Mouse (Mus musculus) cerebellum, adult 2 months (tissue): ENCODE results near the gene Rpp21. TPM values are rescaled to one million over a fixed set of nuclear protein-coding genes. Genes with fewer than 3 reads are reported as not detected.

ENCODE experiments used
- DNase-seq, 2 experiments: peaks; one replicate each; pipeline ENCODE4 v3.0.0; 2021
- H3K27ac ChIP-seq: fragments of 200-500 bp; 2 replicates; pipeline ENCODE4 v1.5.1; 2012; ENCODE audit warnings: low read length, control low read depth, inconsistent platforms; ENCODE audit not compliant: insufficient read depth
- H3K27me3 ChIP-seq: fragments of 200-500 bp; 2 replicates; pipeline ENCODE4 v1.6.1; 2012; ENCODE audit warnings: inconsistent platforms, mild to moderate bottlenecking, low read length, moderate library complexity; ENCODE audit not compliant: control insufficient read depth, insufficient read depth
- H3K4me1 ChIP-seq: fragments of 200-500 bp; 2 replicates; pipeline ENCODE4 v1.6.1; 2011; ENCODE audit warnings: low read length; ENCODE audit not compliant: control insufficient read depth, insufficient read depth
- H3K4me3 ChIP-seq: fragments of 200-500 bp; replicated peaks from 2 replicates; pipeline ENCODE3; 2011; ENCODE audit warnings: mild to moderate bottlenecking, low read depth, low read length, control low read depth; ENCODE audit not compliant: insufficient read depth
- CTCF ChIP-seq: fragments of 200-500 bp; IDR thresholded peaks from 2 replicates; pipeline ENCODE4 v1.5.1; 2011; ENCODE audit warnings: low read depth, mild to moderate bottlenecking, control low read depth, low read length, moderate library complexity, borderline replicate concordance; ENCODE audit not compliant: insufficient read depth
- POLR2A ChIP-seq: fragments of 200-500 bp; IDR thresholded peaks from 2 replicates; pipeline ENCODE4 v1.6.1; 2011; ENCODE audit warnings: low read length, control low read depth, borderline replicate concordance; ENCODE audit not compliant: insufficient read depth
- WGBS: fragments of 180-500 bp; shearing (Covaris S2); methylation state at CpG from one replicate; pipeline ENCODE4 v1.1.7; 2018; 5-methylcytosine and 5-hydroxymethylcytosine counted together
- polyA plus RNA-seq: library from polyadenylated mRNA; depleted of rRNA; stranded (reverse); fragments of >200 nt; gene quantifications from 2 replicates; pipeline ENCODE4 v1.2.3, GENCODE M21; 2012

Rpp21 gene
- polyA plus RNA-seq, 1 experiment, result 71.8 TPM

DNA sequence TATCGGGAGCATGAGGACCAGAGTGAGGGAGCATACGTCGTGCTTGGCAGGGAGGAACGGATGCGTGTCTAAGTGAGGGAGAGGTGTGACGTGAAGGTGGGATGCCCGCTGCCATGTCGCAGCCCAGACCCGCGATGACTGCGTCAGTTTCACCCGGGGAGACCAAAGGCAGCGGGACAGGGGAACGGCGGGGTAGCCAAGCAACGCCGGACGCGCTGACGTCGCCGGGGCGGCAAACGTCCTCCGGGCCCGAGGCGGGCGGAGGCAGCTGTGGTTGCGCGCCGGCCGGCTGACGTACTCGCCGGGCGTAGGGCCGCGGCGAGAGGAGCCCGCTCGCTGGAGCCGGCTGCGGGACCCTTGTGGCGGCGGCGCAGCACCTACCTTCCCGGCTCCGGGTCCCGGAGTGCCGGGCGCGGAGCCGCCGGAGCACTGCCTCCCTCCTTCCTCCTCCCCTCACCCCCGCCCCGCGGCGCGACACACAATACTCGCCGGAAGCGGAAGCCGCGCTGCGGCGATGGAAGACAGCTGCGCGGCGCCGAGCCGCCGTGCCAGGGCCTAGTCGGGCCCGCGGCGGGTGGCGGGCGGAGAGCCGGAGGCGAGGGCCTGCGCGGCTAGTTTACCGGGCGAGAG lies 13.2 kb upstream of the Rpp21 start:
- TF ChIP-seq POLR2A, result peak; percentile 78
- no peak for TF ChIP-seq CTCF

DNA sequence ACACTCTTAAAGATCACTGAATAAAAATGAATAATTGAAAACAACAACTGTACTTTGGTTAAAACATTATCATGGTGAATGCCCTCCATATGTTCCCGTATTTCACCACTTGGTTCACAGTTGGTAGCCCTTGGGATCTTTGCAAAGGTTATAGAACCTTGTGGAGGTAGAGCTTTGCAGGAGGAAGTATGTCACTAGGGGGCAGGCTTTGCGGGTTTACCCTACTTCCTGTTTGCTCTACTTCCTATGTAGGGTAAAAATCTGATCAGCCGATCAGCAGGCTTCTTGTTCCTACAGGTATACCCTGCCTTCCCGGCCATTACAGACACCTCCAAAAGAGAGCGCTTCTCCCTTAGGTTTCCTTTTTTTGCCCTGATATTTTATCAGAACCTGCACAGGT lies 8.0 kb upstream of the Rpp21 start:
- DNase-seq, result no peak
- Histone ChIP-seq H3K4me3 (no peak overlapping the region), H3K27ac (no peak overlapping the region), H3K27me3 (no peaks in the 10 kb centered on the region), H3K4me1 (no peaks in the 10 kb centered on the region; the same call in 1 of the 2 replicates)
- 76% methylated on average over 5 of the region's 5 CpGs for WGBS
- TF ChIP-seq POLR2A (no peak), CTCF (no peak)

More for the DNA sequence above, 13.2 kb upstream of the Rpp21 start:
- WGBS, result under 1% methylated on average over 83 of the region's 84 CpGs
- peaks cover 8% of the 10 kb centered on the region; the same call in 1 of the 2 replicates for H3K4me1 ChIP-seq
- H3K27ac ChIP-seq, result peak overlapping the region; percentile 99
- H3K27me3 ChIP-seq, result no peaks in the 10 kb centered on the region
- peak; percentile 90 to 96 for DNase-seq
- H3K4me3 ChIP-seq, result peak overlapping the region; percentile 94

DNA sequence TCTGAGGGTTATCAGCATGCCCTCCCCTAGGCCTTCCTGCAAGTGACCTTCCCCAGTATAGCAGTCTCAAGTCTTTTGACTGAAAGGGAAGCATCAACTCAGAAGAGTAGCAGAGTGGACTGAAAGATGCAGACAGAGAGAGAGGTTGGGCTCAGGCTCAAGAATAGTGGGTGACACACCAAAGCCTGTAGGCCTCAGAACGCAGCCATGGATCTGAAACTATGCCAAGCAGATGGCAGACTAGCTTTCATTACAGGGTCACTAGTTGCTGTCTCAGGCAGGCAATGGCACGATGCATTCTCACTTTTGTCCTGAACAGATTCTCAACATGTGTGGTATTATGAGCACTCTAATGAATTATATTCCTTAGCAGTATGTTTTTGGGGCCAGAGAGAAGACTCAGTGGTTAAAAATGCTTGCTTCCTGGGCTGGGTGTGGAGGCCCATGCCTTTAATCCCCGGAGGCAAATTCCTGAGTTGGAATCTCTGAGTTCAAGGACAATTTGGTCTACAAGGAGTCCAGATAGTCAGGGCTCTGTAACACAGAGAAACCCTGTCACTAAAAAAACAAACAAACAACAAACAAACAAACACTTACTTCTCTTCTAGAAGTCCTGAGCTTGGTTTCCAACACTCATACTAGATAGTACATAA lies 6.5 kb upstream of the Rpp21 start:
- Histone ChIP-seq H3K27me3 (no peaks in the 10 kb centered on the region), H3K4me1 (no peaks in the 10 kb centered on the region), H3K27ac (no peak overlapping the region), H3K4me3 (no peak overlapping the region)
- TF ChIP-seq CTCF (no peak), POLR2A (no peak)
- no peak for DNase-seq
- 58% methylated on average over 3 of the region's 3 CpGs for whole genome bisulfite sequencing

DNA sequence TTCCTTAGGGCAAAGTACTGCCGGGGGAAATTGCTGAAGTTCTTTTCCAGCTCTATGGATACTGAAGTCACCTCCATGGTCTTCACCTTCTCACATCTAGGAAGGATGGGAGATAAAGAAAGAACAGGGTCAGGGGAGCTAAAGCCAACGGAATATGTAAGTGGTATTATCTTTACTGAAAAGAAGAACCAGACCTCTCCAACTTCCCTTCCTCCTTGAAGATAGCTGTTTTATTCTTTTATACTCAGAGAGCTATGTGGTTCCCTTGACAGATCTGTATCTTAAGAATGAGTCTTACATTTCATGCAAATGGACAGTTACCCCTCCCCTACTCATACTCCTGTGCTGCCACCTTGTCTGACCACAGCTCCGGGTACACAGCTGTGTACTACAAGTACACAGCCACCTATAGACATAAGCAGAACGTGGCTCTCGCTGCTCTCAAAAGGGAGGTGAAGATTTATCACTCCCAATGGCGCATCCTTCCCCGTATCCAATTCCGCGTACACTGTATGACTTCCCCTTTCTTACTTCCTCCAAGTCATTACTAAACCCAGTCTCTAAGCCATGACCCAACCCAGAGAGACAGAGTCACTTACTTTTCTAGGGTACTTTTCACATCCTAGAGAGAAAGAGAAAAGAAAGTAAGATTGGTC lies 3.8 kb upstream of the Rpp21 start:
- Histone ChIP-seq H3K27me3 (no peaks in the 10 kb centered on the region), H3K4me3 (no peak overlapping the region), H3K4me1 (0 out of 2 replicates have a peak, but pooled peaks cover 1% of the 10 kb centered on the region), H3K27ac (no peak overlapping the region)
- no peak for DNase-seq
- TF ChIP-seq CTCF (no peak), POLR2A (no peak)
- WGBS, result 93% methylated on average over 9 of the region's 9 CpGs

DNA sequence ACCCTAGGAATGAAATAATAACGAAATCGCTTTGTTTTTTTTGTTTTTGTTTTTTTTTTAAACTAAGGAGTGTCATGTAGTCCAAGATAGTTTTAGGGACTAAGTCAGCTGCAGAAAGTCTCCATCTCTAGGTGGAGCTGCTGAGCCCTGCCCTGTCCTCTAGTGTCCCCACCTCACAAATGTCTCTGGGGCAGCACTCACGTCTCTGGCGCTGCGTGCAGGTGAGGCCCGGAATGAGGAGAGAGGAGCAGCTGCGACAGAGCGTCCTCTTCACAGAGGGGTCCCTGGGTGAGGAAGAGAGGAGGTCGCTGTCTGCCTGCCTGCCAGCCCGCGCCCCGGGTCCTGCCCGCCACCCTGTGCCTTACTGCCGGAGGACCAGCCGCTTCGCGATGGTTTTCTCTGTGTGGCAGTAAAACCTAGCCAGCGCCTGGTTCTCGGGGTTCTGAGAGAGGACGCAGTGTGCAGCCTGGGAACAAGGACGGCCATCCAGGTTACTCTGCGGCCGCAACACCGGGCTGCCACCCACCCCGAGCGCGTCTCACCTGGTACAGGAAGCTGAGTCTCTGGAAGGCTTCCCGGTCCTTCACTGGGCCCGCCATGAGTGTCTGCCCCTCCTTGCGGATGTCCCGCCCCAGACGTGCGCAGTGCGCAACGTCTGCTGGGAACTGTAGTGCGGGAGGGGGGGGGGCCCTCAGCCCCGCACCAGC lies 475 bp downstream of the Rpp21 start:
- peak; percentile 89 to 92 for DNase-seq

DNA sequence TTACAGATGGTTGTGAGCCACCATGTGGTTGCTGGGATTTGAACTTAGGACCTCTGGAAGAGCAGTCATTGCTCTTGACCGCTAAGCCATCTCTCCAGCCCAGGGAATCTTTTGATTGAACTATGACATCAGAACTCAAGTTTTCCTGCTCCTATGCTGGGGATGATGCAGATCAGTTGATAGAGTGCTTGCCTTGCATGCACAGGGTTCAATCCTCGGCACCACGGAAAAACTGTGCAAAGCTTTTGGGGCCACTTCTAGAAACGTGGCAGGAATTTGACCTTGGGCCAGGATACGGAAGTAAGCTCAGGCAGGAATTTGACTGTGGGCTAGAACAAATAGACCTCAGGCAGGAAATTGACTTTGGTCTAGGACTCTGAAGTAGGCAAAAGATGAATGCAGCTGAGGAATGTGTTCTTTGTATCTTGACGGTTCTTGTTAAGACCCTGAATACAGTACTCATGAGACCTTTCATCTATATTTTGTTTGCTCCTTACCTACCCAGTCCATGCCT lies 4.7 kb downstream of the Rpp21 start:
- H3K4me3 ChIP-seq, result no peak overlapping the region
- H3K27ac ChIP-seq, result no peak overlapping the region
- H3K4me1 ChIP-seq, result 0 out of 2 replicates have a peak, but pooled peaks cover 3% of the 10 kb centered on the region
- DNase-seq, result no peak
- TF ChIP-seq CTCF, result no peak
- TF ChIP-seq POLR2A, result no peak
- 65% methylated on average over 6 of the region's 6 CpGs for WGBS
- H3K27me3 ChIP-seq, result no peaks in the 10 kb centered on the region; the same call in 1 of the 2 replicates

More for the DNA sequence above, 475 bp downstream of the Rpp21 start:
- 0 out of 2 replicates have a peak, but pooled peaks cover 3% of the 10 kb centered on the region for H3K4me1 ChIP-seq
- peak; percentile 47 for TF ChIP-seq POLR2A
- TF ChIP-seq CTCF, result peak; percentile 74
- peak overlapping the region; percentile 82 for H3K27ac ChIP-seq
- no peaks in the 10 kb centered on the region for H3K27me3 ChIP-seq
- under 1% methylated on average over 37 of the region's 37 CpGs for WGBS
- peak overlapping the region; percentile 71 for H3K4me3 ChIP-seq

DNA sequence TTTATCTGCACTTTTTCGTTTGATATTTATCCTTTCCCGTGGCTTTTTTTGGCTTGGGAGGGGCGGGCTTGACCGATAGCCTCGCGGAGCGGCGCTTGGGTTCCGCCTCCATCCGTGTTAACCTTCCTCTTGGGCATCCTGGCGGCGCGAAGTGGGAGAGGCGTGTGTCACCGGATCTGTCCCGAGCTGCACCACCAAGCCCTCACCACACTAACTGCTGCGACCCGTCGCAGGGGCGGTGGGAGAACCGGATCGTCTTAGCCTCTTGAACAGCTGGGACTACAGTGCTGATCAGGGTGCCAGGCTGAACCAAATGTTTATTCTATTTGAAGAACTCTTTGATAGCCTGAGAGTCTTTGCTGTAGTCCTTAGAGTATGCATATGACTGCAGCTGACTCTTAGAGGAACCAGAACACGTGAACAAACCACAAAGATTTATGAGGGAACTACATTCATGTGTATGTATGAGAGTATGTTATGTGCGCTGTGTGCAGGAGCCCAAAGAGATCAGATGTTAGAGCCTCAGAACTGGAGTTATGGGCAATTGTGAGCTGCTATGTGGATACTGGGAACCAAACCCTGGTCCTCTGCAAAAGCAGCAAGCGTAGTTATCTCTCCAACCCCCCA lies 5.5 kb downstream of the Rpp21 start:
- H3K27me3 ChIP-seq, result no peaks in the 10 kb centered on the region; the same call in 1 of the 2 replicates
- no peak for DNase-seq
- no peak for TF ChIP-seq POLR2A
- no peak for TF ChIP-seq CTCF
- 12% methylated on average over 25 of the region's 25 CpGs for WGBS
- H3K4me3 ChIP-seq, result no peak overlapping the region
- H3K27ac ChIP-seq, result no peak overlapping the region
- H3K4me1 ChIP-seq, result 0 out of 2 replicates have a peak, but pooled peaks cover 3% of the 10 kb centered on the region
